Mouse (Mus musculus): ENCODE data around the gene Nod2. TPM values are rescaled to one million over a fixed set of nuclear protein-coding genes. Genes with fewer than 3 reads are reported as not detected.

Gene Nod2
- polyA plus RNA-seq, 1 experiment from 2014 or later: 0.21 TPM

- 80% methylated on average over 19 of the region's 19 CpGs for WGBS
- Histone ChIP-seq H3K36me3 (no peaks in the 10 kb centered on the region), H3K27me3 (no peaks in the 10 kb centered on the region), H3K9ac (no peak overlapping the region), H3K4me1 (no peaks in the 10 kb centered on the region), H3K4me3 (no peak overlapping the region), H3K4me2 (no peak overlapping the region), H3K27ac (no peak overlapping the region), H3K9me3 (no peaks in the 10 kb centered on the region)
- peak; percentile 40; the same call in 1 of the 2 replicates for ATAC-seq (ENCODE audit: borderline replicate concordance, extremely low read depth, low FRiP score, low TSS enrichment)
These were observed 17.8 kb downstream of the Nod2 start for GRCm38 (mm10) chr8:88664947-88665346.

DNA sequence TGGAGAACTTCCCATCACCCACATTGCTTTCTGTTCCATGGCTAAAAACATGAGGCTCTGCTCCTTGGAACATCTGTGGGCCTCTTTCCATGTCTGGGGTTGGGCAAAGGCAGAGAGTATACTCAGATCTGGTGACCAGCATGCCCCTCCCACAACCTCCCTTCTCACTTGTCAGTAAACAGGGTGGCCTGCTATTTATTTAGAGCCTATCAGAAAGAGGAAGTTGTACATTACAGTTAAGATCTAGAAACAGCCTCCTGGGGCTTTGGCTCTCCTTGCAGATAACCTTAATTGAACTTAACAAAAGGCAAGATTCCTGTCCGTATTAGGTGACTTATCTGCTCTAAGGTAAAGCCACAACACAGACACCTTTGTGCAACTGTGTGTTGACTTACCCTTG is 19.3 kb downstream of the Nod2 start:
- Histone ChIP-seq H3K9ac (no peak overlapping the region), H3K27me3 (no peaks in the 10 kb centered on the region), H3K4me1 (no peaks in the 10 kb centered on the region), H3K4me3 (no peak overlapping the region), H3K4me2 (no peak overlapping the region), H3K36me3 (no peaks in the 10 kb centered on the region), H3K9me3 (no peaks in the 10 kb centered on the region), H3K27ac (no peak overlapping the region)
- WGBS: 24% methylated on average over 1 of the region's 1 CpGs
- no peak for ATAC-seq (ENCODE audit: borderline replicate concordance, extremely low read depth, low FRiP score, low TSS enrichment)

- Histone ChIP-seq H3K27ac (no peak overlapping the region), H3K9me3 (no peaks in the 10 kb centered on the region), H3K9ac (no peak overlapping the region), H3K36me3 (no peaks in the 10 kb centered on the region), H3K4me2 (no peak overlapping the region), H3K4me3 (no peak overlapping the region), H3K4me1 (no peaks in the 10 kb centered on the region), H3K27me3 (no peaks in the 10 kb centered on the region)
- ATAC-seq (ENCODE audit: borderline replicate concordance, extremely low read depth, low FRiP score, low TSS enrichment): no peak
- WGBS: 69% methylated on average over 14 of the region's 14 CpGs
These were observed 21.4 kb downstream of the Nod2 start for GRCm38 (mm10) chr8:88668400-88669086.

- Histone ChIP-seq H3K9ac (no peak overlapping the region), H3K4me1 (no peaks in the 10 kb centered on the region), H3K4me3 (no peak overlapping the region), H3K36me3 (no peaks in the 10 kb centered on the region), H3K4me2 (no peak overlapping the region), H3K27ac (no peak overlapping the region), H3K9me3 (no peaks in the 10 kb centered on the region), H3K27me3 (no peaks in the 10 kb centered on the region)
- no peak for ATAC-seq (ENCODE audit: borderline replicate concordance, extremely low read depth, low FRiP score, low TSS enrichment)
- WGBS: 72% methylated on average over 6 of the region's 6 CpGs
These were observed 23.7 kb downstream of the Nod2 start for GRCm38 (mm10) chr8:88670782-88671181.

DNA sequence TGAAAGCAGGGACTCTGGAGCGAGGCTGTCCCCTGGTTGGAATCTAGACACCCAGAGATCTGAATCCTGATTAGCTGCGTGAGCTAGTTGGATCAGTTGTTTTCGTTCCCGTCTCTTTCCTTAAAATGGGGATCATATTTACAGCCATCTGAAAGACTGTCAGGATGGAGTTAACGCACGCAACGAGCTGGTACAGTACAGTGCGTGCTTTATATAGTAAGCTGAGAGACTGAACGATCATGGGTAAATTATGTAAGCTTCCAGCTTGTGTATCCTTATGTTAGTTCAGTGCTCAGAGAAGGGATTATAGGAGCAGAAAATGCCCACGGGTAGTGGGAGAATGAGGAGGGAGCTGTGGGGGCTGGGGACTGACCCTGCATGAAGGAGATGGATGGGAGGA is 24.5 kb downstream of the Nod2 start:
- no peak overlapping the region for H3K4me2 ChIP-seq
- WGBS: 72% methylated on average over 10 of the region's 10 CpGs
- no peak for ATAC-seq (ENCODE audit: borderline replicate concordance, extremely low read depth, low FRiP score, low TSS enrichment)
- H3K4me1 ChIP-seq: no peaks in the 10 kb centered on the region
- H3K27me3 ChIP-seq: no peaks in the 10 kb centered on the region
- no peaks in the 10 kb centered on the region for H3K9me3 ChIP-seq
- no peak overlapping the region for H3K9ac ChIP-seq
- H3K36me3 ChIP-seq: no peaks in the 10 kb centered on the region
- no peak overlapping the region for H3K27ac ChIP-seq
- H3K4me3 ChIP-seq: no peak overlapping the region

DNA sequence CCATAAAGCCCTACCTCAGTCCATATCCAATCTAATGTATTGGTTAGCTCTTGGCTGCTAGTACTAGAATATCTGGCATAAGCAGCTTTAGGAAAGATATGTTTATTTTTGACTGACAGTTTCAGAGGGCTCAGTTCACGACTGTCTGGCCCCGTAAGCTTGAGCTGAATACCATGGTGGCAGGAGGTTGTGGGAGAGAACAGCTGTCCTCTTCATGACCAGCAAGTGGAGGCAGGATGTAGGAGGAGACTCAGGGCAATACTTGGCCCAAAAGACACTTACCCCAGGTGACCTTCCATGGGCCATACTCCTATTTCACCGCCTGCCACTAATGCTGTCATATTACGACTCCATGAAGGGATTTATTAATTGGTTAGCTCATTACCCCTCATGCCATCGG is 26.7 kb downstream of the Nod2 start:
- H3K27ac ChIP-seq: no peak overlapping the region
- 70% methylated on average over 5 of the region's 5 CpGs for WGBS
- H3K4me1 ChIP-seq: no peaks in the 10 kb centered on the region
- no peak for ATAC-seq (ENCODE audit: borderline replicate concordance, extremely low read depth, low FRiP score, low TSS enrichment)
- H3K27me3 ChIP-seq: no peaks in the 10 kb centered on the region
- no peaks in the 10 kb centered on the region for H3K9me3 ChIP-seq
- H3K9ac ChIP-seq: no peak overlapping the region
- no peak overlapping the region for H3K4me2 ChIP-seq
- no peaks in the 10 kb centered on the region for H3K36me3 ChIP-seq
- no peak overlapping the region for H3K4me3 ChIP-seq

DNA sequence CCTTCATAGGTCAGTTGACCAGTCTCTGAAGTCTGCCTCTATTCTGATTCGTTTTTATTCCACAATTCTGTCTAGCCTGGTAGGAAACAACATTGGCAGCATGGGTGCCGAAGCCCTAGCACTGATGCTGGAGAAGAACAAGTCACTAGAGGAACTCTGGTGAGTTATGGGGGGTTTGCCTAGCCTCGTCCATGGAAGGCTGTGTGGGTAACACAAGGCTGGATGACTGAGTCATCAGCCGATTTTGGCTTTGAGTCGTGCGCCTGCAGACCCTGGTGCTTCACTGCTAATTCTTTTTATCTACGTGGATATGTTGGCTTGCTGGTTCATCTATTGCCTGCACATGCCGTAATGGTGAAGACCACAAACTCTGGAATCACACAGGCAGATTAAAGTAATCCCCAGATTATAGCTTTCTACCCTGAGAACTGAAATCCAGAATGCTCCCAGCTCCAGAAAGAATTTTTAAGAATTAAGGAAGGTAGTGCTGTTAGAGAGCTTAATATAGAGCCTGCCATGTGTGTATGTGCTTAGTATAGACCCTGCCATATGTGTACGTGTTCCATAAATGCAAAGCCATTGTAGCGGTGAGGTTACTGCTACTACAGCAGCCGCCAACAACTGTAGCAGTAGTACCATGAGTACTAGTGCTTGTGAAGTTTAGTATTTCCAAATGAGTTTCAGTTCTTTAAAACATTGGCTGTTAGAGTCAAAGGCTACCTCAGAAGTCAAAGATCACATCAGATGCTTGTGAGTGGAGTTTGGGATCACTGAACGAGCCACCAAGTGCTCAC is 28.5 kb downstream of the Nod2 start:
- no peak for ATAC-seq (ENCODE audit: borderline replicate concordance, extremely low read depth, low FRiP score, low TSS enrichment)
- H3K4me2 ChIP-seq: no peak overlapping the region
- no peak overlapping the region for H3K4me3 ChIP-seq
- no peaks in the 10 kb centered on the region for H3K27me3 ChIP-seq
- H3K4me1 ChIP-seq: no peaks in the 10 kb centered on the region
- 84% methylated on average over 12 of the region's 12 CpGs for WGBS
- no peaks in the 10 kb centered on the region for H3K36me3 ChIP-seq
- no peaks in the 10 kb centered on the region for H3K9me3 ChIP-seq
- no peak overlapping the region for H3K9ac ChIP-seq
- H3K27ac ChIP-seq: no peak overlapping the region

DNA sequence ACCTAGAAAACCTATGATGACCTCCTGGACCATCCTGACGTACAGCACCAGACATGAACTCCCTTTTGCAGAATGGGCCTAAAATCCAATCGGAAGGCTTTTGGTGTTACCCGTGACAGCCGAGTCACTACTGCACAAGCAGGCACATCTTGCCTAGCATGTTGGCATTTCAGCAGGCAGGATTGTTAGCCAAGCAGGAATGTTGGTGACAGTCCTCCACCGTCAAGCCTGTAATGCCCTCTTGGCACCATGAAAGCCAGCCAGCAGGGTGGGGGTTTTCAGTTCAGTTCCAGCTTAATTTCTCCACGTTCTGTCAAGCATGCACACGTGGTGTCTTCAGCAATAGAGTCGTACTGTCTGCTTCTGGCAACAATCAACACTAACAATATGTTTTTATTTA is 30.0 kb downstream of the Nod2 start:
- WGBS: 78% methylated on average over 8 of the region's 8 CpGs
- no peak overlapping the region for H3K9ac ChIP-seq
- no peak for ATAC-seq (ENCODE audit: borderline replicate concordance, extremely low read depth, low FRiP score, low TSS enrichment)
- no peak overlapping the region for H3K4me3 ChIP-seq
- H3K9me3 ChIP-seq: no peaks in the 10 kb centered on the region
- no peak overlapping the region for H3K4me2 ChIP-seq
- no peaks in the 10 kb centered on the region for H3K36me3 ChIP-seq
- no peak overlapping the region for H3K27ac ChIP-seq
- H3K4me1 ChIP-seq: no peaks in the 10 kb centered on the region
- H3K27me3 ChIP-seq: no peaks in the 10 kb centered on the region

GRCm38 (mm10) chr8:88680566-88680965 is 33.5 kb downstream of the Nod2 start:
- Histone ChIP-seq H3K4me3 (no peak overlapping the region), H3K27ac (no peak overlapping the region), H3K27me3 (no peaks in the 10 kb centered on the region), H3K36me3 (no peaks in the 10 kb centered on the region), H3K9me3 (no peaks in the 10 kb centered on the region), H3K4me1 (no peaks in the 10 kb centered on the region), H3K4me2 (no peak overlapping the region), H3K9ac (no peak overlapping the region)
- ATAC-seq (ENCODE audit: borderline replicate concordance, extremely low read depth, low FRiP score, low TSS enrichment): no peak
- WGBS: 88% methylated on average over 2 of the region's 2 CpGs

GRCm38 (mm10) chr8:88681046-88681445 is 33.9 kb downstream of the Nod2 start:
- Histone ChIP-seq H3K9me3 (no peaks in the 10 kb centered on the region), H3K4me2 (no peak overlapping the region), H3K27ac (no peak overlapping the region), H3K4me3 (no peak overlapping the region), H3K27me3 (no peaks in the 10 kb centered on the region), H3K4me1 (no peaks in the 10 kb centered on the region), H3K9ac (no peak overlapping the region), H3K36me3 (no peaks in the 10 kb centered on the region)
- no peak for ATAC-seq (ENCODE audit: borderline replicate concordance, extremely low read depth, low FRiP score, low TSS enrichment)
- 84% methylated on average over 8 of the region's 8 CpGs for WGBS

GRCm38 (mm10) chr8:88683656-88684289 is 36.7 kb downstream of the Nod2 start:
- Histone ChIP-seq H3K4me1 (no peaks in the 10 kb centered on the region), H3K36me3 (no peaks in the 10 kb centered on the region), H3K9me3 (no peaks in the 10 kb centered on the region), H3K27me3 (no peaks in the 10 kb centered on the region), H3K4me2 (no peak overlapping the region), H3K4me3 (no peak overlapping the region), H3K9ac (no peak overlapping the region), H3K27ac (no peak overlapping the region)
- 63% methylated on average over 7 of the region's 7 CpGs for WGBS
- ATAC-seq (ENCODE audit: borderline replicate concordance, extremely low read depth, low FRiP score, low TSS enrichment): no peak
